Mouse (Mus musculus): ENCODE measurements around the gene Sox6. TPM values are rescaled to one million over a fixed set of nuclear protein-coding genes. Genes with fewer than 3 reads are reported as not detected.

The Sox6 gene
- total and polyA plus RNA-seq, 3 experiments = 0.09 to 1.3 (median 0.90) TPM

- Histone ChIP-seq H3K27ac (ENCODE audit: insufficient read depth, low read depth) (no peak overlapping the region), H3K4me3 (replicated peaks in 1 of 3; ENCODE audit: low read depth in 2 of 3, low read length in 2 of 3, poor library complexity in 1 of 3) (no peak overlapping the region), H3K9ac (ENCODE audit: insufficient read depth, low read depth) (no peak overlapping the region), H3K27me3 (replicated peaks) (no peaks in the 10 kb centered on the region), H3K4me2 (ENCODE audit: insufficient read depth, low read depth, poor library complexity, severe bottlenecking) (no peak overlapping the region), H3K79me2 (replicated peaks; ENCODE audit: control insufficient read depth, extremely low read depth, insufficient read depth, poor library complexity, severe bottlenecking) (no peaks in the 10 kb centered on the region), H3K36me3 (replicated peaks in 1 of 2; ENCODE audit: control insufficient read depth in 1 of 2, insufficient read depth in 1 of 2, low read length in 1 of 2) (no peaks in the 10 kb centered on the region), H3K4me1 (ENCODE audit: control insufficient read depth in 1 of 2, insufficient read depth in 2 of 2) (no peaks in the 10 kb centered on the region; a peak in 1 of 4 replicates), H3K9me3 (replicated peaks; ENCODE audit: low read length) (no peaks in the 10 kb centered on the region)
- DNase-seq (ENCODE audit: extremely low read depth) = no peak
- TF ChIP-seq KAT2A (IDR thresholded peaks at IDR 0.05; ENCODE audit: insufficient replicate concordance, low read length) (no peak), EP300 (IDR thresholded peaks at IDR 0.05; ENCODE audit: low read length) (no peak), RCOR1 (conservative IDR thresholded peaks at IDR 0.05; ENCODE audit: low read depth, low read length) (no peak), JUN (IDR thresholded peaks at IDR 0.05; ENCODE audit: insufficient read depth, low read depth, low read length) (no peak), RAD21 (IDR thresholded peaks at IDR 0.05; ENCODE audit: low read depth, low read length) (no peak), SIN3A (IDR thresholded peaks at IDR 0.05; ENCODE audit: low read length) (no peak)
- dilution Hi-C loops (cut with MboI; ENCODE audit: extremely low pct_ligation_motif_present, extremely low pct_unique_long_range_greater_than_20kb, low sequenced_read_pairs) = no loop called here
- in situ Hi-C loops (cut with MboI; ENCODE audit: low pct_ligation_motif_present, low pct_unique_long_range_greater_than_20kb, low sequenced_read_pairs) = no loop called here
Observed at GRCm38 (mm10) chr7:115448403-115449025, 590.1 kb downstream of the Sox6 start.

DNA sequence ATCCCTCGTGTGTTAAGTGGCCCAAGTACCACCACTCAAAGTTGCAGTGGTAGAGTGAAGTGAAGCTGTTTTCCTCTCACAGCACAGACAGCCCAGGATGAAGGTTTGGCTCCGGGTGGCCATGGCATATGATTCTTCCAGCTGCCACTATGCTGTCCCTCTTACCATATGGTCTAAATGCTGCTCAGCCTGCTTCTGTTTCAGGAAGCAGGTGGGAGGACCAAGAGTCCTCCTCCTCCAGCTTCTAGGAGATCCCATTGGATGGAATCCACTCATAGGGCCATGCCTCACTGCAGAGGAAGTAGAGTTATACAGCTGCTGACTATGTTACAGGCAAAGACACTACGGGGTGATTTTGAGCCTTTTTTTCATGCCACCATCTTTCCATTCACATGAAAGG is 591.5 kb downstream of the Sox6 start:
- in situ Hi-C loops (cut with MboI; ENCODE audit: low pct_ligation_motif_present, low pct_unique_long_range_greater_than_20kb, low sequenced_read_pairs) = no loop called here
- Histone ChIP-seq H3K9me3 (replicated peaks; ENCODE audit: low read length) (no peaks in the 10 kb centered on the region), H3K27me3 (replicated peaks) (no peaks in the 10 kb centered on the region), H3K27ac (ENCODE audit: insufficient read depth, low read depth) (no peak overlapping the region), H3K9ac (ENCODE audit: insufficient read depth, low read depth) (no peak overlapping the region), H3K4me2 (ENCODE audit: insufficient read depth, low read depth, poor library complexity, severe bottlenecking) (no peak overlapping the region), H3K79me2 (replicated peaks; ENCODE audit: control insufficient read depth, extremely low read depth, insufficient read depth, poor library complexity, severe bottlenecking) (no peaks in the 10 kb centered on the region), H3K4me1 (ENCODE audit: control insufficient read depth in 1 of 2, insufficient read depth in 2 of 2) (no peaks in the 10 kb centered on the region), H3K4me3 (replicated peaks in 1 of 3; ENCODE audit: low read depth in 2 of 3, low read length in 2 of 3, poor library complexity in 1 of 3) (no peak overlapping the region), H3K36me3 (replicated peaks in 1 of 2; ENCODE audit: control insufficient read depth in 1 of 2, insufficient read depth in 1 of 2, low read length in 1 of 2) (no peaks in the 10 kb centered on the region)
- TF ChIP-seq PAX5 (IDR thresholded peaks at IDR 0.05; ENCODE audit: low read length) (no peak), ELF1 (IDR thresholded peaks at IDR 0.05; ENCODE audit: low read depth, low read length) (no peak), TCF12 (IDR thresholded peaks at IDR 0.05; ENCODE audit: low read depth, low read length) (no peak), POLR2A (IDR thresholded peaks at IDR 0.05; ENCODE audit: low read depth, low read length) (no peak), E2F4 (IDR thresholded peaks at IDR 0.05; ENCODE audit: insufficient replicate concordance, low read depth, low read length) (no peak), ZKSCAN1 (IDR thresholded peaks at IDR 0.05; ENCODE audit: borderline replicate concordance, low read depth, low read length) (no peak), GABPA (IDR thresholded peaks at IDR 0.05; ENCODE audit: insufficient replicate concordance, low read depth, low read length) (no peak), TBP (conservative IDR thresholded peaks at IDR 0.05; ENCODE audit: low read depth, low read length) (no peak), MYC (IDR thresholded peaks at IDR 0.05; ENCODE audit: low read depth, low read length) (no peak), CHD1 (IDR thresholded peaks at IDR 0.05; ENCODE audit: low read depth, low read length) (no peak), ZC3H11A (IDR thresholded peaks at IDR 0.05; ENCODE audit: low read depth, low read length) (no peak), NRF1 (IDR thresholded peaks at IDR 0.05; ENCODE audit: low read depth, low read length) (no peak), CHD2 (IDR thresholded peaks at IDR 0.05; ENCODE audit: low read length) (no peak), SMC3 (IDR thresholded peaks at IDR 0.05; ENCODE audit: low read depth, low read length) (no peak), MAFK (IDR thresholded peaks at IDR 0.05; ENCODE audit: insufficient replicate concordance, low read length) (no peak), ETS1 (conservative IDR thresholded peaks at IDR 0.05; ENCODE audit: low read depth, low read length) (no peak), NELFE (IDR thresholded peaks at IDR 0.05; ENCODE audit: low read depth, low read length) (no peak), IRF4 (IDR thresholded peaks at IDR 0.05; ENCODE audit: low read depth, low read length) (no peak)
- dilution Hi-C loops (cut with MboI; ENCODE audit: extremely low pct_ligation_motif_present, extremely low pct_unique_long_range_greater_than_20kb, low sequenced_read_pairs) = no loop called here
- no peak for DNase-seq (ENCODE audit: extremely low read depth)
